Mouse (Mus musculus): ENCODE measurements around the gene Atf6.

The Atf6 gene

GRCm38 (mm10) chr1:170704911-170705594 lies 162.5 kb downstream of the Atf6 start:
- DNase-seq (ENCODE audit: low spot score in 2 of 2) = no peak

GRCm38 (mm10) chr1:170704103-170704502 lies 163.5 kb downstream of the Atf6 start:
- no peak for DNase-seq (ENCODE audit: low spot score in 2 of 2)

GRCm38 (mm10) chr1:170702958-170703357 lies 164.6 kb downstream of the Atf6 start:
- DNase-seq (ENCODE audit: low spot score in 2 of 2) = no peak

- no peak for DNase-seq (ENCODE audit: low spot score in 2 of 2)
These were observed 165.3 kb downstream of the Atf6 start for GRCm38 (mm10) chr1:170702263-170702662.

- no peak for DNase-seq (ENCODE audit: low spot score in 2 of 2)
These were observed 166.0 kb downstream of the Atf6 start for GRCm38 (mm10) chr1:170701582-170701981.

GRCm38 (mm10) chr1:170701178-170701577 lies 166.4 kb downstream of the Atf6 start:
- DNase-seq (ENCODE audit: low spot score in 2 of 2) = no peak

GRCm38 (mm10) chr1:170700496-170701027 lies 167.0 kb downstream of the Atf6 start:
- no peak for DNase-seq (ENCODE audit: low spot score in 2 of 2)

- DNase-seq (ENCODE audit: low spot score in 2 of 2) = no peak
These were observed 168.0 kb downstream of the Atf6 start for GRCm38 (mm10) chr1:170699553-170699952.

GRCm38 (mm10) chr1:170698771-170699170 lies 168.8 kb downstream of the Atf6 start:
- no peak for DNase-seq (ENCODE audit: low spot score in 2 of 2)

- DNase-seq (ENCODE audit: low spot score in 2 of 2) = no peak
These were observed 169.7 kb downstream of the Atf6 start for GRCm38 (mm10) chr1:170697771-170698356.

GRCm38 (mm10) chr1:170696996-170697395 lies 170.6 kb downstream of the Atf6 start:
- DNase-seq (ENCODE audit: low spot score in 2 of 2) = no peak

GRCm38 (mm10) chr1:170695326-170695725 lies 172.2 kb downstream of the Atf6 start:
- no peak for DNase-seq (ENCODE audit: low spot score in 2 of 2)

- no peak for DNase-seq (ENCODE audit: low spot score in 2 of 2)
These were observed 172.7 kb downstream of the Atf6 start for GRCm38 (mm10) chr1:170694821-170695291.

- no peak for DNase-seq (ENCODE audit: low spot score in 2 of 2)
These were observed 176.3 kb downstream of the Atf6 start for GRCm38 (mm10) chr1:170691301-170691700.

GRCm38 (mm10) chr1:170689773-170690172 lies 177.8 kb downstream of the Atf6 start:
- DNase-seq (ENCODE audit: low spot score in 2 of 2) = no peak

GRCm38 (mm10) chr1:170683863-170684262 lies 183.7 kb downstream of the Atf6 start:
- DNase-seq (ENCODE audit: low spot score in 2 of 2) = no peak

GRCm38 (mm10) chr1:170679624-170680023 lies 187.9 kb downstream of the Atf6 start:
- no peak for DNase-seq (ENCODE audit: low spot score in 2 of 2)

- no peak for DNase-seq (ENCODE audit: low spot score in 2 of 2)
These were observed 188.7 kb downstream of the Atf6 start for GRCm38 (mm10) chr1:170678861-170679260.

- no peak for DNase-seq (ENCODE audit: low spot score in 2 of 2)
These were observed 189.9 kb downstream of the Atf6 start for GRCm38 (mm10) chr1:170677681-170678080.

- DNase-seq (ENCODE audit: low spot score in 2 of 2) = no peak
These were observed 193.3 kb downstream of the Atf6 start for GRCm38 (mm10) chr1:170674184-170674775.

GRCm38 (mm10) chr1:170665200-170665599 lies 202.4 kb downstream of the Atf6 start:
- DNase-seq (ENCODE audit: low spot score in 2 of 2) = no peak

- no peak for DNase-seq (ENCODE audit: low spot score in 2 of 2)
These were observed 202.9 kb downstream of the Atf6 start for GRCm38 (mm10) chr1:170664620-170665185.

All from spleen, postnatal 10 days (tissue).